Mouse (Mus musculus): ENCODE results near the gene Rbpms2. TPM values are rescaled to one million over a fixed set of nuclear protein-coding genes. Genes with fewer than 3 reads are reported as not detected.

Gene Rbpms2
- 0.70 TPM for total RNA-seq (2023)

GRCm38 (mm10) chr9:65629025-65629766 is at the start of gene Rbpms2:
Rbpms2 (plus strand) TSS chr9:65629648.

GRCm38 (mm10) chr9:65579781-65580371 is 49.6 kb upstream of the Rbpms2 start, which contains the start of gene Plekho2:
Plekho2 (minus strand) TSS chr9:65580040.

DNA sequence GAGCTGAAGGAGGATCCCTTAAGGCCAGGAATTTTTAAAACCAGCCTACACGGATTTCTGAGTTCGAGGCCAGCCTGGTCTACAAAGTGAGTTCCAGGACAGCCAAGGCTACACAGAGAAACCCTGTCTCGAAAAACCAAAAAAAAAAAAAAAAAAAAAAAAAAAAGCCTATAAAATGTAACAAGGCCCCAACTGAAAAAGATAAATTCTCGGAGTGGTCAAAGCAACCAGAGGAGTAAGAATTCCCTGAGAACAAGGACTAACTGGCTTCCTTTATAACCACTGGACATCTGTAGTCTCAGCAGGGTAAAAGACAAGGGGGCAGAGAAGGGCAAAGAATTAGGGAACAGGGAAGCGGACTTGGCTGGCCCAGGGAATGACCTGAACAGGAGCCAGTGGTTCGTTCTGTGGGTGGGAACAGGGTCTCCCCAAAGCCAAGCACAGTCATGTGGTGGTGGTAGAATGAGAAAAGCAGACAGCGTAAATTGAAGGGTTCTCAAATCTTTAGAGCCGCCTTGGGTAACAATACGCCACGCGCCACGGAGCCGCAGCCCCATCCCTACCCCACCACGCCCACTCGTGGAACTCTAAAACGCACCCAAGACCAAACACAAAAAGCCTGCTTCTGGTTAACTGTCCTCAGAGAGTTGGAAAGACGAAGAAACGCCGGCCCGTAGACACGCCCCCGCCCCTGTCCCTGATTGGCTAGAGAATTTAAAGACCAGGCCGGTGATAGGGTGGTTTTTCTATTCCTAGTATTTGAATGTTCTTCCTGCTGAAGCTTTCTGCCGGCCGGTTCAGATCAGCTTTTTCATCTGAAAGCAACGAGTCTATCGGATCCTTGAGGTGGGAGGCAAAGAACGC is 42.8 kb upstream of the Rbpms2 start, which contains the start of gene Pif1:
Gene Pif1, plus strand, starts transcription at position 755 of the 864 bp plus-strand sequence.

DNA sequence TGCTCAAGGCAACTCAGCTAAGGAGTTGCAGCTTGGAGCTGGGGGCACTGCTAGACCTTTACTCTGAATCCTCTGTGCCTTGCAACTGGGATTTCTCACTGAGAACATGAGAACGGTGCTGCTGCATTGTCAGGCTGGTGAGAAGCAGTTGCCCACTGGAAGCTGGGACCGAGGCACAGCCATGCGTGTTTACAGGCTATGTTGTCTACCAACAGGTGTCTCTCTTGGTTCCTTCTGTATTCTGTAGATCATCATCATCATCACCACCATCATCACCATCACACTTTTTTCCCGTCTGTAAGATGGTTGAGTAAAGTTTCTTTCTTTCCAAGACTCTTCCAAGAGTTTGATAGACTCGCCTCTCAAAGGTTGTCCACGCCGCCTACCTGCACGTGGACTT is 38.3 kb downstream of the Rbpms2 start, which contains the start of gene Oaz2:
Gene Oaz2, plus strand, starts transcription at position 301 of the 400 bp plus-strand sequence.

Other genes starting within 250 kb of the Rbpms2 start
- not detected for gene Kbtbd13, start 238.0 kb upstream of the Rbpms2 start, total RNA-seq (2023)
- gene Rasl12, start 231.1 kb upstream of the Rbpms2 start, total RNA-seq (2023): 0.21 TPM
- not detected for gene Slc51b, start 206.7 kb upstream of the Rbpms2 start, total RNA-seq (2023)
- gene Mtfmt, start 193.9 kb upstream of the Rbpms2 start, total RNA-seq (2023): 26.8 TPM
- 43.0 TPM for gene Spg21, start 168.7 kb upstream of the Rbpms2 start, total RNA-seq (2023)
- not detected for gene Ankdd1a, start 109.5 kb upstream of the Rbpms2 start, total RNA-seq (2023)
- gene Plekho2, start 49.6 kb upstream of the Rbpms2 start, total RNA-seq (2023): 48.3 TPM
- gene Pif1, start 42.5 kb upstream of the Rbpms2 start, total RNA-seq (2023): not detected
- 25.1 TPM for gene Oaz2, start 38.4 kb downstream of the Rbpms2 start, total RNA-seq (2023)
- gene Zfp609, start 197.9 kb downstream of the Rbpms2 start, total RNA-seq (2023): 17.3 TPM

Data from CD8-positive naive resting alpha-beta T cell, adult 57 days (primary cell).